Mouse (Mus musculus) inflammation-experienced regulatory T-cells, adult 6 months (primary cell): Measurements from ENCODE around the gene Nsun7. TPM values are rescaled to one million over a fixed set of nuclear protein-coding genes. Genes with fewer than 3 reads are reported as not detected.
A peak's percentile ranks its signal among the peaks of the same experiment; 100 is the strongest.

Experiments used
- ATAC-seq: one replicate; pipeline ENCODE4 v1.8.0; 2017
- polyA plus RNA-seq, 3 experiments: library from polyadenylated mRNA; unstranded; fragments of 100-300 nt; shearing (Covaris generic); gene quantifications; one replicate each; pipeline ENCODE4 v1.2.1; 2017

Gene Nsun7
- polyA plus RNA-seq, 3 experiments from 2014 or later = 1.1 to 1.9 TPM; not detected in 1

GRCm38 (mm10) chr5:66280742-66281141 lies 21.0 kb downstream of the Nsun7 start:
- no peak for ATAC-seq

- ATAC-seq = no peak
Observed at GRCm38 (mm10) chr5:66294106-66294625, 34.5 kb downstream of the Nsun7 start.

GRCm38 (mm10) chr5:66294952-66295351 lies 35.3 kb downstream of the Nsun7 start:
- no peak for ATAC-seq

- no peak for ATAC-seq
Observed at GRCm38 (mm10) chr5:66296116-66296515, 36.4 kb downstream of the Nsun7 start.

- ATAC-seq = no peak
Observed at GRCm38 (mm10) chr5:66298856-66299255, 39.2 kb downstream of the Nsun7 start.

- no peak for ATAC-seq
Observed at GRCm38 (mm10) chr5:66300576-66300975, 40.9 kb downstream of the Nsun7 start.

GRCm38 (mm10) chr5:66302085-66302815 lies 42.6 kb downstream of the Nsun7 start:
- no peak for ATAC-seq

- ATAC-seq = no peak
Observed at GRCm38 (mm10) chr5:66302873-66303272, 43.2 kb downstream of the Nsun7 start.

- no peak for ATAC-seq
Observed at GRCm38 (mm10) chr5:66304300-66305067, 44.8 kb downstream of the Nsun7 start.

- no peak for ATAC-seq
Observed at GRCm38 (mm10) chr5:66305511-66305910, 45.8 kb downstream of the Nsun7 start.

- ATAC-seq = no peak
Observed at GRCm38 (mm10) chr5:66310328-66310727, 50.6 kb downstream of the Nsun7 start.

GRCm38 (mm10) chr5:66310806-66311205 lies 51.1 kb downstream of the Nsun7 start:
- no peak for ATAC-seq

- ATAC-seq = no peak
Observed at GRCm38 (mm10) chr5:66315791-66316190, 56.1 kb downstream of the Nsun7 start.

- peak; percentile 38 for ATAC-seq
Observed at GRCm38 (mm10) chr5:66319341-66319740, 59.6 kb downstream of the Nsun7 start.

- no peak for ATAC-seq
Observed at GRCm38 (mm10) chr5:66319827-66320404, 60.2 kb downstream of the Nsun7 start.

- no peak for ATAC-seq
Observed at GRCm38 (mm10) chr5:66323131-66323530, 63.4 kb downstream of the Nsun7 start.

GRCm38 (mm10) chr5:66323603-66324002 lies 63.9 kb downstream of the Nsun7 start:
- ATAC-seq = no peak

- ATAC-seq = no peak
Observed at GRCm38 (mm10) chr5:66326395-66326794, 66.7 kb downstream of the Nsun7 start.

GRCm38 (mm10) chr5:66327949-66328726 lies 68.4 kb downstream of the Nsun7 start:
- no peak for ATAC-seq

GRCm38 (mm10) chr5:66328766-66329165 lies 69.1 kb downstream of the Nsun7 start:
- no peak for ATAC-seq

GRCm38 (mm10) chr5:66330806-66331205 lies 71.1 kb downstream of the Nsun7 start:
- ATAC-seq = no peak
